Mouse (Mus musculus) CH12.LX (cell line): ENCODE measurements around the gene Rab44. TPM values are rescaled to one million over a fixed set of nuclear protein-coding genes. Genes with fewer than 3 reads are reported as not detected.
A peak's percentile ranks its signal among the peaks of the same experiment; 100 is the strongest.

ENCODE experiments used
- DNase-seq: peaks from one replicate; pipeline ENCODE4 v3.0.0-alpha.2; 2013; ENCODE audit errors: extremely low read depth
- H3K27ac ChIP-seq: 2 replicates; pipeline ENCODE4 v1.5.1; 2012; ENCODE audit warnings: low read depth, mild to moderate bottlenecking, control low read depth, moderate library complexity; ENCODE audit not compliant: insufficient read depth
- H3K27me3 ChIP-seq: replicated peaks from 2 replicates; pipeline ENCODE3; 2012; ENCODE audit warnings: inconsistent platforms
- H3K36me3 ChIP-seq, 2 experiments: replicated peaks in 1 of 2; 2 replicates each; pipeline versions ENCODE3 to v1.6.1; 2012; ENCODE audit warnings: inconsistent platforms in 1 of 2, low read length in 1 of 2, mild to moderate bottlenecking in 1 of 2, mixed read lengths in 1 of 2, moderate library complexity in 1 of 2; ENCODE audit not compliant: control insufficient read depth in 1 of 2, insufficient read depth in 1 of 2
- H3K4me1 ChIP-seq, 2 experiments: 2 replicates each; pipeline ENCODE4 v1.6.1; 2012; ENCODE audit warnings: inconsistent platforms in 1 of 2, moderate library complexity in 1 of 2; ENCODE audit not compliant: insufficient read depth in 2 of 2, control insufficient read depth in 1 of 2
- H3K4me2 ChIP-seq: 2 replicates; pipeline ENCODE4 v1.6.1; 2012; ENCODE audit warnings: low read depth, mild to moderate bottlenecking, control low read depth; ENCODE audit not compliant: poor library complexity, insufficient read depth, severe bottlenecking
- H3K4me3 ChIP-seq, 3 experiments: fragments of 150-350 bp in 1 of 3; sonication (generic) in 1 of 3; replicated peaks in 1 of 3; 2 replicates each; pipeline versions ENCODE3 to v1.5.1; 2011 to 2012; ENCODE audit warnings: low read depth in 2 of 3, low read length in 2 of 3, mild to moderate bottlenecking in 2 of 3, moderate library complexity in 2 of 3, control low read depth in 1 of 3, improper control_type of control experiment in 1 of 3, inconsistent platforms in 1 of 3, mixed read lengths in 1 of 3; ENCODE audit not compliant: poor library complexity in 1 of 3
- H3K79me2 ChIP-seq: replicated peaks from 2 replicates; pipeline ENCODE4 v1.6.1; 2012; ENCODE audit warnings: mild to moderate bottlenecking, moderate library complexity; ENCODE audit not compliant: control insufficient read depth, poor library complexity, insufficient read depth, severe bottlenecking; ENCODE audit errors: extremely low read depth
- H3K9ac ChIP-seq: 2 replicates; pipeline ENCODE4 v1.6.1; 2012; ENCODE audit warnings: low read depth, mild to moderate bottlenecking, control low read depth, moderate library complexity; ENCODE audit not compliant: insufficient read depth
- H3K9me3 ChIP-seq: replicated peaks from 2 replicates; pipeline ENCODE3; 2012; ENCODE audit warnings: low read length, inconsistent platforms, mixed read lengths
- BHLHE40 ChIP-seq: IDR thresholded peaks from 2 replicates; pipeline ENCODE4 v1.6.1; 2011; ENCODE audit warnings: mild to moderate bottlenecking, low read depth, low read length, improper control_type of control experiment
- CHD1 ChIP-seq: IDR thresholded peaks from 2 replicates; pipeline ENCODE4 v1.6.1; 2012; ENCODE audit warnings: low read depth, low read length, improper control_type of control experiment, inconsistent platforms
- CHD2 ChIP-seq: IDR thresholded peaks from 2 replicates; pipeline ENCODE4 v1.6.1; 2011; ENCODE audit warnings: low read length, improper control_type of control experiment
- CTCF ChIP-seq, 2 experiments: IDR thresholded peaks in 1 of 2; conservative IDR thresholded peaks in 1 of 2; 2 replicates each; pipeline ENCODE4 v1.5.1; 2011 to 2012; ENCODE audit warnings: low read depth in 2 of 2, low read length in 2 of 2, improper control_type of control experiment in 1 of 2, inconsistent platforms in 1 of 2, mild to moderate bottlenecking in 1 of 2, moderate library complexity in 1 of 2
- E2F4 ChIP-seq: IDR thresholded peaks from 2 replicates; pipeline ENCODE4 v1.6.1; 2011; ENCODE audit warnings: low read depth, low read length, improper control_type of control experiment; ENCODE audit not compliant: insufficient replicate concordance
- ELF1 ChIP-seq: IDR thresholded peaks from 2 replicates; pipeline ENCODE4 v1.6.1; 2014; ENCODE audit warnings: low read depth, mild to moderate bottlenecking, inconsistent platforms, low read length, improper control_type of control experiment
- EP300 ChIP-seq: IDR thresholded peaks from 2 replicates; pipeline ENCODE4 v1.6.1; 2011; ENCODE audit warnings: low read length, improper control_type of control experiment
- ETS1 ChIP-seq: conservative IDR thresholded peaks from 2 replicates; pipeline ENCODE4 v1.6.1; 2012; ENCODE audit warnings: low read depth, mild to moderate bottlenecking, inconsistent platforms, low read length, improper control_type of control experiment, moderate library complexity
- GABPA ChIP-seq: IDR thresholded peaks from 2 replicates; pipeline ENCODE4 v1.6.1; 2012; ENCODE audit warnings: low read depth, low read length, improper control_type of control experiment, inconsistent platforms; ENCODE audit not compliant: insufficient replicate concordance
- HCFC1 ChIP-seq: IDR thresholded peaks from 2 replicates; pipeline ENCODE4 v1.6.1; 2012; ENCODE audit warnings: low read depth, mild to moderate bottlenecking, inconsistent platforms, low read length, improper control_type of control experiment
- IRF4 ChIP-seq: IDR thresholded peaks from 2 replicates; pipeline ENCODE4 v1.6.1; 2014; ENCODE audit warnings: low read depth, mild to moderate bottlenecking, inconsistent platforms, low read length, improper control_type of control experiment
- JUN ChIP-seq: IDR thresholded peaks from 2 replicates; pipeline ENCODE4 v1.6.1; 2011; ENCODE audit warnings: low read depth, mild to moderate bottlenecking, low read length, improper control_type of control experiment, moderate library complexity; ENCODE audit not compliant: insufficient read depth
- JUND ChIP-seq: conservative IDR thresholded peaks from 2 replicates; pipeline ENCODE4 v1.6.1; 2011; ENCODE audit warnings: low read depth, low read length, improper control_type of control experiment
- KAT2A ChIP-seq: IDR thresholded peaks from 2 replicates; pipeline ENCODE4 v1.6.1; 2012; ENCODE audit warnings: low read length, improper control_type of control experiment, inconsistent platforms; ENCODE audit not compliant: insufficient replicate concordance
- MAFK ChIP-seq: IDR thresholded peaks from 2 replicates; pipeline ENCODE4 v1.6.1; 2011; ENCODE audit warnings: low read length, improper control_type of control experiment; ENCODE audit not compliant: insufficient replicate concordance
- MAX ChIP-seq: IDR thresholded peaks from 2 replicates; pipeline ENCODE4 v1.6.1; 2011; ENCODE audit warnings: low read length, improper control_type of control experiment
- MAZ ChIP-seq: IDR thresholded peaks from 2 replicates; pipeline ENCODE4 v1.6.1; 2012; ENCODE audit warnings: low read depth, mild to moderate bottlenecking, inconsistent platforms, low read length, improper control_type of control experiment, moderate library complexity
- MEF2A ChIP-seq: IDR thresholded peaks from 2 replicates; pipeline ENCODE4 v1.6.1; 2014; ENCODE audit warnings: low read depth, mild to moderate bottlenecking, inconsistent platforms, low read length, improper control_type of control experiment, borderline replicate concordance
- MXI1 ChIP-seq: IDR thresholded peaks from 2 replicates; pipeline ENCODE4 v1.6.1; 2011; ENCODE audit warnings: mild to moderate bottlenecking, low read depth, low read length, improper control_type of control experiment
- MYC ChIP-seq: IDR thresholded peaks from 2 replicates; pipeline ENCODE4 v1.6.1; 2011; ENCODE audit warnings: low read depth, mild to moderate bottlenecking, improper control_type of control experiment, low read length
- NELFE ChIP-seq: IDR thresholded peaks from 2 replicates; pipeline ENCODE4 v1.6.1; 2011; ENCODE audit warnings: low read depth, low read length, improper control_type of control experiment
- NRF1 ChIP-seq: IDR thresholded peaks from 2 replicates; pipeline ENCODE4 v1.6.1; 2014; ENCODE audit warnings: low read depth, mild to moderate bottlenecking, inconsistent platforms, low read length, improper control_type of control experiment, moderate library complexity
- PAX5 ChIP-seq: IDR thresholded peaks from 2 replicates; pipeline ENCODE4 v1.6.1; 2012; ENCODE audit warnings: low read length, inconsistent platforms, mixed read lengths
- POLR2A ChIP-seq: IDR thresholded peaks from 2 replicates; pipeline ENCODE4 v1.6.1; 2011; ENCODE audit warnings: low read depth, mild to moderate bottlenecking, improper control_type of control experiment, low read length
- POLR2AphosphoS2 ChIP-seq: IDR thresholded peaks from 2 replicates; pipeline ENCODE4 v1.6.1; 2011; ENCODE audit warnings: low read depth, low read length, improper control_type of control experiment
- RAD21 ChIP-seq: IDR thresholded peaks from 2 replicates; pipeline ENCODE4 v1.6.1; 2011; ENCODE audit warnings: low read depth, mild to moderate bottlenecking, low read length, improper control_type of control experiment, moderate library complexity
- RCOR1 ChIP-seq: conservative IDR thresholded peaks from 2 replicates; pipeline ENCODE4 v1.6.1; 2012; ENCODE audit warnings: low read depth, mild to moderate bottlenecking, inconsistent platforms, low read length, improper control_type of control experiment
- SIN3A ChIP-seq: IDR thresholded peaks from 2 replicates; pipeline ENCODE4 v1.6.1; 2012; ENCODE audit warnings: low read length, improper control_type of control experiment, inconsistent platforms
- SMC3 ChIP-seq: IDR thresholded peaks from 2 replicates; pipeline ENCODE4 v1.6.1; 2011; ENCODE audit warnings: low read depth, low read length, improper control_type of control experiment
- TBP ChIP-seq: conservative IDR thresholded peaks from 2 replicates; pipeline ENCODE4 v1.6.1; 2011; ENCODE audit warnings: low read depth, low read length, improper control_type of control experiment
- TCF12 ChIP-seq: IDR thresholded peaks from 2 replicates; pipeline ENCODE4 v1.6.1; 2014; ENCODE audit warnings: low read depth, mild to moderate bottlenecking, inconsistent platforms, low read length, improper control_type of control experiment
- UBTF ChIP-seq: IDR thresholded peaks from 2 replicates; pipeline ENCODE4 v1.6.1; 2012; ENCODE audit warnings: low read depth, mild to moderate bottlenecking, inconsistent platforms, low read length, improper control_type of control experiment, moderate library complexity
- USF1 ChIP-seq: IDR thresholded peaks from 2 replicates; pipeline ENCODE4 v1.6.1; 2014; ENCODE audit warnings: low read depth, mild to moderate bottlenecking, inconsistent platforms, low read length, improper control_type of control experiment
- USF2 ChIP-seq: conservative IDR thresholded peaks from 2 replicates; pipeline ENCODE4 v1.6.1; 2011; ENCODE audit warnings: low read depth, low read length, improper control_type of control experiment
- ZC3H11A ChIP-seq: IDR thresholded peaks from 2 replicates; pipeline ENCODE4 v1.6.1; 2012; ENCODE audit warnings: low read depth, mild to moderate bottlenecking, inconsistent platforms, low read length, improper control_type of control experiment
- ZKSCAN1 ChIP-seq: IDR thresholded peaks from 2 replicates; pipeline ENCODE4 v1.6.1; 2012; ENCODE audit warnings: low read depth, inconsistent platforms, low read length, improper control_type of control experiment, borderline replicate concordance
- ZMIZ1 ChIP-seq: IDR thresholded peaks from 2 replicates; pipeline ENCODE4 v1.6.1; 2012; ENCODE audit warnings: low read depth, mild to moderate bottlenecking, inconsistent platforms, low read length, improper control_type of control experiment
- ZNF384 ChIP-seq: IDR thresholded peaks from 2 replicates; pipeline ENCODE4 v1.6.1; 2012; ENCODE audit warnings: low read depth, low read length, improper control_type of control experiment, inconsistent platforms
- dilution Hi-C: fragments of 300-500 bp; cut with MboI; formaldehyde crosslinking; loops from 2 replicates; pipeline ENCODE4 v1.14.3; 2020; ENCODE audit warnings: low sequenced_read_pairs; ENCODE audit not compliant: extremely low pct_unique_long_range_greater_than_20kb, extremely low pct_ligation_motif_present
- in situ Hi-C: fragments of 300-500 bp; cut with MboI; formaldehyde crosslinking; loops from 3 replicates; pipeline ENCODE4 v1.14.3; 2019; ENCODE audit warnings: low sequenced_read_pairs, low pct_ligation_motif_present, low pct_unique_long_range_greater_than_20kb, mixed read lengths
- polyA plus RNA-seq: library from polyadenylated mRNA; unstranded; fragments of >175 nt; gene quantifications from 2 replicates; pipeline ENCODE4 v1.2.1, GENCODE M21; 2012; ENCODE audit warnings: low read depth; ENCODE audit not compliant: insufficient read length
- total RNA-seq, 2 experiments: library from RNA; depleted of rRNA; stranded (reverse); fragments of 300-350 nt in 1 of 2; fragments of >200 nt in 1 of 2; gene quantifications; 2 replicates each; pipeline ENCODE4 v1.2.3; 2012 to 2014

The Rab44 gene
- total and polyA plus RNA-seq, 3 experiments = 0.30 to 0.34 TPM; not detected in 1

GRCm38 (mm10) chr17:29095201-29095733 is 18.7 kb upstream of the Rab44 start:
- peaks cover 53% of the 10 kb centered on the region for H3K79me2 ChIP-seq
- H3K9me3 ChIP-seq = no peaks in the 10 kb centered on the region
- H3K27ac ChIP-seq = peak overlapping the region; percentile 73
- H3K36me3 ChIP-seq = peaks cover 38 to 46% of the 10 kb centered on the region in 2 experiments
- in situ Hi-C loops = loop anchor here (5.0 kb wide), 1 partner anchor 72 kb away; no protein-coding TSS in a partner anchor
- peaks cover 7 to 50% of the 10 kb centered on the region in 2 experiments; a peak in 3 of 4 replicates for H3K4me1 ChIP-seq
- H3K4me3 ChIP-seq = peak overlapping the region; percentile 70 to 84 (median 77)
- peak overlapping the region; percentile 71; the same call in 1 of the 2 replicates for H3K4me2 ChIP-seq
- peak; percentile 93 for DNase-seq
- dilution Hi-C loops = no loop called here
- no peaks in the 10 kb centered on the region for H3K27me3 ChIP-seq
- H3K9ac ChIP-seq = peak overlapping the region; percentile 89
- TF ChIP-seq IRF4 = no peak; the same call in 1 of the 2 replicates
- TF ChIP-seq MAZ = no peak; the same call in 1 of the 2 replicates
- peak; percentile 41; the same call in 1 of the 2 replicates for TF ChIP-seq HCFC1
- peak; percentile 64 for TF ChIP-seq POLR2A
- TF ChIP-seq CHD1 = peak; percentile 46; the same call in 1 of the 2 replicates
- no peak for TF ChIP-seq RCOR1
- peak; percentile 42 to 98 for TF ChIP-seq CTCF (conservative IDR thresholded peaks at IDR 0.05 in 1 of 2, IDR thresholded peaks at IDR 0.05 in 1 of 2; ENCODE audit: low read depth in 2 of 2, low read length in 2 of 2)
- TF ChIP-seq EP300 = no peak; the same call in 1 of the 2 replicates
- peak; percentile 76 for TF ChIP-seq ELF1
- TF ChIP-seq USF1 = no peak
- peak; percentile 69 for TF ChIP-seq ETS1
- peak; percentile 81 for TF ChIP-seq ZC3H11A
- TF ChIP-seq SMC3 = peak; percentile 96
- TF ChIP-seq ZMIZ1 = no peak
- TF ChIP-seq TCF12 = peak; percentile 66; the same call in 1 of the 2 replicates
- TF ChIP-seq PAX5 = no peak
- TF ChIP-seq MAFK = no peak
- no peak for TF ChIP-seq USF2
- TF ChIP-seq JUND = no peak
- 0 out of 2 replicates have a peak, but pooled peaks have one; percentile 61 for TF ChIP-seq KAT2A
- TF ChIP-seq NELFE = peak; percentile 39; the same call in 1 of the 2 replicates
- TF ChIP-seq SIN3A = peak; percentile 55
- peak; percentile 71; the same call in 1 of the 2 replicates for TF ChIP-seq E2F4
- no peak for TF ChIP-seq POLR2AphosphoS2
- TF ChIP-seq TBP = 0 out of 2 replicates have a peak, but pooled peaks have one; percentile 35
- peak; percentile 77; the same call in 1 of the 2 replicates for TF ChIP-seq UBTF
- no peak for TF ChIP-seq MYC
- TF ChIP-seq BHLHE40 = peak; percentile 84
- peak; percentile 73; the same call in 1 of the 2 replicates for TF ChIP-seq MXI1
- no peak for TF ChIP-seq GABPA
- TF ChIP-seq ZKSCAN1 = no peak
- peak; percentile 29; the same call in 1 of the 2 replicates for TF ChIP-seq JUN
- TF ChIP-seq MAX = peak; percentile 17; the same call in 1 of the 2 replicates
- peak; percentile 56 for TF ChIP-seq NRF1
- no peak for TF ChIP-seq ZNF384
- TF ChIP-seq RAD21 = peak; percentile 95
- peak; percentile 68 for TF ChIP-seq MEF2A
- peak; percentile 18; the same call in 1 of the 2 replicates for TF ChIP-seq CHD2
